In genomic region chr13:95326611-95327344, GRCm38 (mm10) we compare ENCODE assay signal across 8 mouse cellular contexts. TPM values are rescaled to one million over a fixed set of nuclear protein-coding genes. Genes with fewer than 3 reads are reported as not detected.
DNase-seq lines count a peak whose midpoint lies in the region; ATAC-seq lines count a peak whose summit lies in the region.

No protein-coding gene starts in this region.

- no peaks in the 10 kb centered on the region for H3K27me3 ChIP-seq in neural tube, embryonic 14.5 days (ENCODE audit: control insufficient read depth, insufficient read depth, low read length)

- intact Hi-C loops in gastrocnemius, postnatal 36 days (cut with DNase I), result no loop called here

- no peaks in the 10 kb centered on the region for H3K9me3 ChIP-seq in neural tube, embryonic 14.5 days (ENCODE audit: control insufficient read depth, low read length)

- H3K36me3 ChIP-seq in neural tube, embryonic 14.5 days (ENCODE audit: control insufficient read depth, insufficient read depth, low read length), result no peaks in the 10 kb centered on the region

- no peak for ATAC-seq in neural tube, embryonic 14.5 days (ENCODE audit: low read depth)

- H3K4me3 ChIP-seq in neural tube, embryonic 14.5 days (ENCODE audit: low read depth, low read length), result peak overlapping the region; percentile 86

- H3K27ac ChIP-seq in neural tube, embryonic 14.5 days (ENCODE audit: low read depth, low read length), result peak overlapping the region; percentile 74

- peak overlapping the region; percentile 87 for H3K4me2 ChIP-seq in neural tube, embryonic 14.5 days (ENCODE audit: low read depth, low read length)

- H3K9ac ChIP-seq in neural tube, embryonic 14.5 days (replicated peaks; ENCODE audit: low read depth, low read length), result peak overlapping the region; percentile 58

- 10% methylated on average over 21 of the region's 21 CpGs for WGBS in large intestine, adult 2 months
- 6% methylated on average over 21 of the region's 21 CpGs for WGBS in neural tube, embryonic 14.5 days

- H3K4me1 ChIP-seq in neural tube, embryonic 14.5 days (ENCODE audit: control insufficient read depth, insufficient read depth, low read length), result peaks cover 26% of the 10 kb centered on the region

- DNase-seq in adrenal gland, adult 2 months, result peak; percentile 33
- DNase-seq in adrenal gland, adult 18-20 months (ENCODE audit: low spot score in 2 of 2), result no peak
- DNase-seq in urinary bladder, postnatal 14 days (ENCODE audit: low spot score), result peak; percentile 29
- DNase-seq in urinary bladder, postnatal 25 days (ENCODE audit: low spot score), result no peak
- peak; percentile 65 for DNase-seq in large intestine, adult 2 months (ENCODE audit: low read depth, low spot score)
- DNase-seq in layer of hippocampus, adult 11-12 months (ENCODE audit: low spot score), result no peak
- DNase-seq in gastrocnemius, postnatal 36 days, result no peak

RNA-seq across cellular contexts. Expression of gene Zbed3, which starts 3.4 kb away (rescaled TPM):
- total RNA-seq in adrenal gland, adult 2 months (2021), result 10 to 100 TPM; 21.6 to 30.8 TPM
- polyA plus RNA-seq in adrenal gland, adult 2 months (2012; rRNA removed), result 45.4 and 49.2 TPM in 2 replicates
- total RNA-seq in adrenal gland, adult 18-20 months (2021), result 10 to 100 TPM; 21.4 to 29.3 TPM
- polyA plus RNA-seq in large intestine, adult 2 months (2012; rRNA removed), result 14.3 and 15.9 TPM in 2 replicates
- polyA plus RNA-seq in neural tube, embryonic 14.5 days (2014; fragmentation: Nextera tagmentation; extraction: Ambion mirVana), result 30.7 and 34.3 TPM in 2 replicates
- total RNA-seq in gastrocnemius, postnatal 36 days (2021), result 1 to 10 TPM; 5.0 to 5.8 TPM

RNA-seq across cellular contexts. Expression of gene Aggf1, which starts 48.4 kb away (rescaled TPM):
- 10 to 100 TPM; 30.1 to 37.8 TPM for total RNA-seq in adrenal gland, adult 2 months (2021)
- 33.8 and 37.0 TPM in 2 replicates for polyA plus RNA-seq in adrenal gland, adult 2 months (2012; rRNA removed)
- total RNA-seq in adrenal gland, adult 18-20 months (2021), result 10 to 100 TPM; 33.3 to 40.1 TPM
- polyA plus RNA-seq in large intestine, adult 2 months (2012; rRNA removed), result 11.2 and 14.1 TPM in 2 replicates
- 31.9 and 41.9 TPM in 2 replicates for polyA plus RNA-seq in neural tube, embryonic 14.5 days (2014; fragmentation: Nextera tagmentation; extraction: Ambion mirVana)
- 10 to 100 TPM; 14.0 to 15.8 TPM for total RNA-seq in gastrocnemius, postnatal 36 days (2021)

Comparison
In these comparisons a context has a peak if more than half of its experiments do, and no peak if none do; other contexts are left out.
1. DNase-seq: peak in adrenal gland, adult 2 months (single experiment), urinary bladder, postnatal 14 days (single experiment) and large intestine, adult 2 months (single experiment); none in adrenal gland, adult 18-20 months (0 of 2), urinary bladder, postnatal 25 days (single experiment), layer of hippocampus, adult 11-12 months (single experiment) and gastrocnemius, postnatal 36 days (0 of 2).